Mouse (Mus musculus) midbrain, embryonic 11.5 days (tissue): Measurements from ENCODE around the gene Disp3. TPM values are rescaled to one million over a fixed set of nuclear protein-coding genes. Genes with fewer than 3 reads are reported as not detected.

Source experiments
- ATAC-seq: fragments of 200-750 bp; cut with Nextera tagmentation; 2 replicates; pipeline ENCODE4 v1.8.0; 2017; ENCODE audit warnings: moderate TSS enrichment, moderate library complexity; ENCODE audit not compliant: low FRiP score
- DNase-seq: peaks from one replicate; pipeline ENCODE4 v3.0.0; 2015; ENCODE audit warnings: low spot score; ENCODE audit errors: missing footprints
- H3K27ac ChIP-seq: fragments of 300-500 bp; sonication (generic); 2 replicates; pipeline ENCODE4 v1.5.1; 2014; ENCODE audit warnings: low read depth, low read length
- H3K27me3 ChIP-seq: fragments of 300-500 bp; sonication (generic); 2 replicates; pipeline ENCODE4 v1.6.1; 2014; ENCODE audit warnings: mild to moderate bottlenecking, low read length, moderate library complexity, mixed read lengths; ENCODE audit not compliant: control insufficient read depth, insufficient read depth
- H3K36me3 ChIP-seq: fragments of 300-500 bp; sonication (generic); 2 replicates; pipeline ENCODE4 v1.6.1; 2014; ENCODE audit warnings: mild to moderate bottlenecking, low read length, moderate library complexity, mixed read lengths; ENCODE audit not compliant: control insufficient read depth, insufficient read depth
- H3K4me1 ChIP-seq: fragments of 300-500 bp; sonication (generic); 2 replicates; pipeline ENCODE4 v1.6.1; 2014; ENCODE audit warnings: low read length; ENCODE audit not compliant: control insufficient read depth, insufficient read depth
- H3K4me2 ChIP-seq: fragments of 300-500 bp; sonication (generic); 2 replicates; pipeline ENCODE4 v1.6.1; 2014; ENCODE audit warnings: mild to moderate bottlenecking, moderate library complexity
- H3K4me3 ChIP-seq: fragments of 300-500 bp; sonication (generic); 2 replicates; pipeline ENCODE4 v1.5.1; 2014; ENCODE audit warnings: low read depth, low read length
- H3K9ac ChIP-seq: fragments of 300-500 bp; sonication (generic); 2 replicates; pipeline ENCODE4 v1.6.1; 2014; ENCODE audit warnings: low read length
- H3K9me3 ChIP-seq: fragments of 300-500 bp; sonication (generic); 2 replicates; pipeline ENCODE4 v1.6.1; 2016; ENCODE audit warnings: low read length; ENCODE audit not compliant: control insufficient read depth
- WGBS: fragments of 180-500 bp; shearing (Covaris S2); extraction: QIAGEN DNeasy Blood & Tissue Kit; methylation state at CpG from one replicate; pipeline ENCODE4 v1.1.7; 2014; 5-methylcytosine and 5-hydroxymethylcytosine counted together
- polyA plus RNA-seq: library from polyadenylated mRNA; unstranded; fragments of >200 nt; fragmentation: Nextera tagmentation; extraction: Ambion mirVana; gene quantifications from 2 replicates; pipeline ENCODE4 v1.2.1, GENCODE M21; 2014

Disp3 gene
- polyA plus RNA-seq, 1 experiment from 2014 or later, result 2.9 TPM

- Histone ChIP-seq H3K4me2 (no peak overlapping the region), H3K4me3 (no peak overlapping the region), H3K9ac (no peak overlapping the region), H3K9me3 (no peaks in the 10 kb centered on the region), H3K27ac (no peak overlapping the region), H3K36me3 (no peaks in the 10 kb centered on the region), H3K4me1 (peaks cover 10% of the 10 kb centered on the region; the same call in 1 of the 2 replicates), H3K27me3 (no peaks in the 10 kb centered on the region)
- no peak for DNase-seq
- WGBS, result 40% methylated on average over 11 of the region's 11 CpGs
- ATAC-seq, result peak; percentile 56; the same call in 1 of the 2 replicates
Measured at GRCm38 (mm10) chr4:148192707-148193245, 95.0 kb downstream of the Disp3 start.

Other genes starting within 250 kb of the Disp3 start
- gene Clcn6, start 249.1 kb downstream of the Disp3 start, polyA plus RNA-seq, result 19.2 and 20.2 TPM in 2 replicates
- 17.8 and 18.9 TPM in 2 replicates for gene Mthfr, start 248.9 kb downstream of the Disp3 start, polyA plus RNA-seq
- 11.7 TPM in 2 replicates for gene Agtrap, start 199.9 kb downstream of the Disp3 start, polyA plus RNA-seq
- 82.7 and 83.6 TPM in 2 replicates for gene Mad2l2, start 157.6 kb downstream of the Disp3 start, polyA plus RNA-seq
- gene Draxin, start 157.3 kb downstream of the Disp3 start, polyA plus RNA-seq, result 11.5 and 12.7 TPM in 2 replicates
- 13.1 and 14.2 TPM in 2 replicates for gene Fbxo6, start 135.8 kb downstream of the Disp3 start, polyA plus RNA-seq
- 65.3 and 71.4 TPM in 2 replicates for gene Fbxo44, start 127.5 kb downstream of the Disp3 start, polyA plus RNA-seq
- 0.58 and 1.1 TPM in 2 replicates for gene Fbxo2, start 127.3 kb downstream of the Disp3 start, polyA plus RNA-seq
- gene Ubiad1, start 156.8 kb upstream of the Disp3 start, polyA plus RNA-seq, result 15.5 and 15.8 TPM in 2 replicates
- gene Mtor, start 160.6 kb upstream of the Disp3 start, polyA plus RNA-seq, result 30.5 and 30.9 TPM in 2 replicates
- gene Angptl7, start 212.5 kb upstream of the Disp3 start, polyA plus RNA-seq, result 0.14 and 0.22 TPM in 2 replicates